Comparison of ENCODE assay signal across 8 mouse cellular contexts in the genomic region with DNA sequence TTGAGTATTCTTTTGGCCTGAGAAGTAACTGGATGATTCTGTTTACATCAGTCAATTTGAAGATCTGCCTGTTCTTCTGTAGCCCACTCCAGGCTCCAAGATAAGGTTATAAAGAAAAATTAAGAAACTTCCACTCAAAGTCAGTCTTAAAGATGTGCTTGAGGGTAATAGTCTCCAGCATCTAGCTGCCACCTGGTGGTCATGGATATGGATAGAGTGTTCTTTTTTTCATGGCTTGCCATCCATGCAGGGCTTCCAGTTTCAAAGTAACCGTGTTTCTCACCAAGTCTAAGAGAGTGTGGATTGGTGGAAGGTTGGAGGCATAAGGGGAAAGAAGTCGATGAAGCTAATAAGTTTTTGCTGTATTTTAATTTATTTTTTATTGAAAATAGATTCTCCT. TPM values are rescaled to one million over a fixed set of nuclear protein-coding genes. Genes with fewer than 3 reads are reported as not detected.
DNase-seq lines count a peak whose midpoint lies in the region.

No protein-coding gene starts in this region.

- peak; percentile 60 to 61 for DNase-seq in cerebellum, postnatal 10 days
- no peak for DNase-seq in cerebellum, adult 11-12 months
- DNase-seq in left cerebral cortex, adult 18-20 months (ENCODE audit: low spot score in 2 of 2): peak; percentile 12 to 31
- no peak for DNase-seq in left cerebral cortex, adult 8-10 months (ENCODE audit: low spot score in 2 of 2)
- peak; percentile 33 for DNase-seq in NIH3T3 (ENCODE audit: low read depth)
- peak; percentile 31 to 52 for DNase-seq in left cerebral cortex, postnatal 25 days (ENCODE audit: low spot score in 2 of 2)
- no peak for DNase-seq in urinary bladder, adult 18-20 months (ENCODE audit: low spot score in 2 of 2)
- DNase-seq in Muller cell, postnatal 12 days (ENCODE audit: inconsistent ontology term): no peak

- intact Hi-C loops in left cerebral cortex, postnatal 25 days (cut with DNase I): loop anchor here (1.0 to 10.0 kb wide), 3 partner anchors 150 to 363 kb away; no protein-coding TSS in a partner anchor

RNA-seq across cellular contexts. Expression of a gene that starts 23.5 kb away (rescaled TPM):
- 10 to 100 TPM; 26.7 to 29.2 TPM for total RNA-seq in left cerebral cortex, adult 18-20 months (2021)
- 10 to 100 TPM; 27.4 to 30.3 (median 28.8) TPM for total RNA-seq in left cerebral cortex, adult 8-10 months (2022)
- 10 to 100 TPM; 38.6 to 47.3 TPM for total RNA-seq in left cerebral cortex, postnatal 25 days (2021)

Comparison
In these comparisons a context has a peak if more than half of its experiments do, and no peak if none do; other contexts are left out.
1. DNase-seq: peak in cerebellum, postnatal 10 days (2 of 2), left cerebral cortex, adult 18-20 months (2 of 2), NIH3T3 (single experiment) and left cerebral cortex, postnatal 25 days (2 of 2); none in cerebellum, adult 11-12 months (single experiment), left cerebral cortex, adult 8-10 months (0 of 2), urinary bladder, adult 18-20 months (0 of 2) and Muller cell, postnatal 12 days (single experiment).